Comparison of ENCODE assay signal across 14 mouse cellular contexts in the genomic region with DNA sequence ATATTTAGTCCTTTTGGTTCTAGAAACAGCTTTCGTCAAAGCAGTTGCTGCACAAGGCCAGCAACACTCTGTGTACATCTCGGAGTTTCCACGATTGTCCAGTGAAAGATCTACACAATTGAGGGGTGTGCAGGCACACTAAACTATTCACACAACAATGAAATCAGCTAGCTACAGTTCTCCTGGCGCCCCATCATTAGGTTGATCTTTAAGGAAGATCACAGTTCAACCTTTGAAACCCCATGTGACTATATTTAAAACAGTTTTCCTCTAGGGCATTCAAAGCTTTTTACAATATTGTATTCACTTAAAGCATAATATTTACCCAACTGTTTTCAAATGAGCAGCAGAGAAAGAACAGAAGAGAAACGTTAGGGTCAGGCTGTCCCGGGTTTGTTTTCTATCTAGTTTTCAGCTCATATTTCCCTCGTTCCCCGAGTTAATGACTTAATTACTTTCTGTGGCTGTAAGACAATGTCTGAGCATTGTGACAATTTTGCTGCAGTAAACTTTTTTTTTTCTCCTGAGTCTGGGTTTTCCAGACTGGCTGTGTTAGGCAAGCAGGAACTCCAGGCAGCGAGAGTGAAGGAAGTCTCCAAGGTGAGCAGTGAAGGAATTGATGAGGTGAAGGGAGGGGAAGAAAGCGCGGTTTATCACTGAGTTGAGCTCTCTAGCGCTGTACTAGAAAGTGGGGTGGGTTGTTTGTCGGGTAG. TPM values are rescaled to one million over a fixed set of nuclear protein-coding genes. Genes with fewer than 3 reads are reported as not detected.
A peak's percentile ranks its signal among the peaks of the same experiment; 100 is the strongest.
DNase-seq lines count a peak whose midpoint lies in the region; ATAC-seq and TF ChIP-seq lines count a peak whose summit lies in the region.
"Had no signal": no experiment of that assay in that cellular context is flagged by ENCODE, and none has a peak within 500 bp of the region (broad histone marks: within the 10 kb centered on the region; RNA-seq: fewer than 3 reads in every experiment).

No protein-coding gene starts in this region.

- H3K4me2 ChIP-seq in liver, embryonic 11.5 days: peak overlapping the region; percentile 7; the same call in 1 of the 2 replicates
- H3K4me2 ChIP-seq in hindbrain, embryonic 15.5 days: peak overlapping the region; percentile 43

- H3K27me3 ChIP-seq in heart, adult 2 months (ENCODE audit: control insufficient read depth, insufficient read depth, low read length): no peaks in the 10 kb centered on the region
- peaks cover 4% of the 10 kb centered on the region; the same call in 1 of the 2 replicates for H3K27me3 ChIP-seq in liver, embryonic 11.5 days (replicated peaks; ENCODE audit: control insufficient read depth, insufficient read depth, low read length)
- no peaks in the 10 kb centered on the region for H3K27me3 ChIP-seq in hindbrain, embryonic 15.5 days

- no peak overlapping the region for H3K9ac ChIP-seq in heart, adult 2 months (ENCODE audit: low read depth, low read length)
- no peak overlapping the region for H3K9ac ChIP-seq in liver, embryonic 11.5 days (ENCODE audit: low read depth, low read length)
- no peak overlapping the region for H3K9ac ChIP-seq in hindbrain, embryonic 15.5 days

- no peak for TF ChIP-seq CTCF in heart, adult 2 months (IDR thresholded peaks at IDR 0.05)

- no peaks in the 10 kb centered on the region for H3K9me3 ChIP-seq in liver, embryonic 11.5 days (ENCODE audit: control insufficient read depth, low read length)
- H3K9me3 ChIP-seq in hindbrain, embryonic 15.5 days: no peaks in the 10 kb centered on the region

- H3K4me1 ChIP-seq in heart, adult 2 months (ENCODE audit: control insufficient read depth, insufficient read depth, low read length): no peaks in the 10 kb centered on the region
- no peaks in the 10 kb centered on the region for H3K4me1 ChIP-seq in liver, embryonic 11.5 days (replicated peaks; ENCODE audit: control insufficient read depth, insufficient read depth, low read length)
- peaks cover 9% of the 10 kb centered on the region for H3K4me1 ChIP-seq in hindbrain, embryonic 15.5 days (replicated peaks)

- intact Hi-C loops in heart, adult 2 months (cut with DNase I): loop anchor here (5.0 kb wide), 1 partner anchor 50 kb away; no protein-coding TSS in a partner anchor

- H3K36me3 ChIP-seq in heart, adult 2 months (ENCODE audit: control insufficient read depth, insufficient read depth, low read length): no peaks in the 10 kb centered on the region
- H3K36me3 ChIP-seq in liver, embryonic 11.5 days (ENCODE audit: control insufficient read depth, insufficient read depth, low read length): no peaks in the 10 kb centered on the region
- no peaks in the 10 kb centered on the region for H3K36me3 ChIP-seq in hindbrain, embryonic 15.5 days

- no peak for ATAC-seq in liver, embryonic 11.5 days (replicated peaks; ENCODE audit: low FRiP score)
- ATAC-seq in hindbrain, embryonic 15.5 days (ENCODE audit: low FRiP score, low read depth): no peak
- ATAC-seq in megakaryocyte-erythroid progenitor cell, adult 5-6 weeks (replicated peaks; ENCODE audit: low FRiP score, low TSS enrichment, poor library complexity, severe bottlenecking): 0 out of 2 replicates have a peak, but pooled peaks have one; percentile 11
- ATAC-seq in inflammation-experienced regulatory T-cells, adult 6 months: no peak

- H3K79me2 ChIP-seq in heart, adult 2 months (replicated peaks; ENCODE audit: control insufficient read depth, insufficient read depth, low read length): no peaks in the 10 kb centered on the region

- no peak overlapping the region for H3K27ac ChIP-seq in heart, adult 2 months
- no peak overlapping the region for H3K27ac ChIP-seq in liver, embryonic 11.5 days (ENCODE audit: low read depth, low read length)
- H3K27ac ChIP-seq in hindbrain, embryonic 15.5 days (replicated peaks): no peak overlapping the region

- DNase-seq in heart, adult 2 months: no peak
- no peak for DNase-seq in heart, adult 8-10 months (ENCODE audit: low spot score)
- no peak for DNase-seq in liver, embryonic 11.5 days (ENCODE audit: low spot score)
- no peak for DNase-seq in liver
- DNase-seq in right cerebral cortex, adult 18-20 months: no peak
- DNase-seq: cerebellum, adult 8-10 months; gastrocnemius, postnatal 10 days; layer of hippocampus, postnatal 36 days; right cerebral cortex, postnatal 25 days had no signal

- no peak for TF ChIP-seq POLR2A in heart, adult 2 months (IDR thresholded peaks at IDR 0.05; ENCODE audit: insufficient read depth, low read depth, low read length)

- WGBS in heart, adult 2 months: 54% methylated on average over 13 of the region's 13 CpGs
- WGBS in liver, embryonic 11.5 days: 50% methylated on average over 13 of the region's 13 CpGs
- 53% methylated on average over 13 of the region's 13 CpGs for WGBS in hindbrain, embryonic 15.5 days

- 0 out of 2 replicates have a peak overlapping the region, but pooled peaks have one; percentile 6 for H3K4me3 ChIP-seq in heart, adult 2 months
- no peak overlapping the region for H3K4me3 ChIP-seq in liver, embryonic 11.5 days (ENCODE audit: low read depth, low read length)
- peak overlapping the region; percentile 10; the same call in 1 of the 2 replicates for H3K4me3 ChIP-seq in hindbrain, embryonic 15.5 days
- H3K4me3 ChIP-seq: erythroblast, embryonic 14.5 days; myocyte had no signal

- TF ChIP-seq EP300 in heart, adult 2 months (IDR thresholded peaks at IDR 0.05; ENCODE audit: insufficient read depth, low read depth, low read length): no peak

RNA-seq across cellular contexts. Expression of a gene that starts 38.2 kb away (rescaled TPM):
- total RNA-seq in heart, adult 2 months (2021): 10 to 100 TPM; 38.5 to 42.5 TPM
- polyA plus RNA-seq in heart, adult 2 months (2012; rRNA removed): 21.3 and 26.7 TPM in 2 replicates
- 10 to 100 TPM; 37.0 to 50.2 (median 46.8) TPM for total RNA-seq in heart, adult 8-10 months (2022)
- 13.8 and 14.4 TPM in 2 replicates for polyA plus RNA-seq in liver, embryonic 11.5 days (2014; fragmentation: Nextera tagmentation; extraction: Ambion mirVana)
- polyA plus RNA-seq in hindbrain, embryonic 15.5 days (2015; fragmentation: Nextera tagmentation; extraction: Ambion mirVana): 6.4 and 6.8 TPM in 2 replicates
- total RNA-seq in megakaryocyte-erythroid progenitor cell, adult 5-6 weeks (2014; fragmentation: Nextera tagmentation): 31.8 and 38.8 TPM in 2 replicates
- 18.1 and 22.1 TPM in 2 replicates for total RNA-seq in megakaryocyte-erythroid progenitor cell, adult 5-6 weeks (2017)
- not detected for polyA plus RNA-seq in inflammation-experienced regulatory T-cells, adult 6 months (2017; shearing (Covaris generic))

RNA-seq across cellular contexts. Expression of a gene that starts 39.8 kb away (rescaled TPM):
- 10 to 100 TPM; 27.8 to 28.7 TPM for total RNA-seq in heart, adult 2 months (2021)
- 3.0 and 3.9 TPM in 2 replicates for polyA plus RNA-seq in heart, adult 2 months (2012; rRNA removed)
- total RNA-seq in heart, adult 8-10 months (2022): 10 to 100 TPM; 22.1 to 29.5 (median 26.8) TPM
- 14.0 and 15.1 TPM in 2 replicates for polyA plus RNA-seq in liver, embryonic 11.5 days (2014; fragmentation: Nextera tagmentation; extraction: Ambion mirVana)
- polyA plus RNA-seq in hindbrain, embryonic 15.5 days (2015; fragmentation: Nextera tagmentation; extraction: Ambion mirVana): 1.9 and 2.0 TPM in 2 replicates
- total RNA-seq in megakaryocyte-erythroid progenitor cell, adult 5-6 weeks (2014; fragmentation: Nextera tagmentation): not detected in 2 replicates
- total RNA-seq in megakaryocyte-erythroid progenitor cell, adult 5-6 weeks (2017): not detected in 2 replicates
- under 1 TPM in 2 of 3 experiments, not detected in 1; 0.16 to 0.19 TPM for polyA plus RNA-seq in inflammation-experienced regulatory T-cells, adult 6 months (2017; shearing (Covaris generic))
- polyA plus RNA-seq: erythroblast, embryonic 14.5 days had no signal
